Mouse (Mus musculus) thymus, adult 2 months (tissue): ENCODE data around the gene Odf3l1. TPM values are rescaled to one million over a fixed set of nuclear protein-coding genes. Genes with fewer than 3 reads are reported as not detected.

Experiments
- DNase-seq: peaks from one replicate; pipeline ENCODE4 v3.0.0; 2021
- H3K27ac ChIP-seq: fragments of 200-500 bp; 2 replicates; pipeline ENCODE4 v1.5.1; 2012; ENCODE audit warnings: low read length, control low read depth; ENCODE audit not compliant: control insufficient read depth, insufficient read depth
- H3K27me3 ChIP-seq: fragments of 200-500 bp; 2 replicates; pipeline ENCODE4 v1.6.1; 2012; ENCODE audit warnings: mild to moderate bottlenecking, low read length, moderate library complexity, mixed read lengths; ENCODE audit not compliant: control insufficient read depth, insufficient read depth
- H3K36me3 ChIP-seq: fragments of 200-500 bp; 2 replicates; pipeline ENCODE4 v1.6.1; 2012; ENCODE audit warnings: mild to moderate bottlenecking, low read length, moderate library complexity; ENCODE audit not compliant: control insufficient read depth, insufficient read depth
- H3K4me1 ChIP-seq: fragments of 200-500 bp; replicated peaks from 2 replicates; pipeline ENCODE4 v1.6.1; 2012; ENCODE audit warnings: low read length; ENCODE audit not compliant: control insufficient read depth, insufficient read depth
- H3K4me3 ChIP-seq: fragments of 200-500 bp; 2 replicates; pipeline ENCODE4 v1.5.1; 2012; ENCODE audit warnings: mild to moderate bottlenecking, low read length, control low read depth, moderate library complexity; ENCODE audit not compliant: control insufficient read depth, insufficient read depth
- CTCF ChIP-seq: fragments of 200-500 bp; IDR thresholded peaks from 2 replicates; pipeline ENCODE4 v1.5.1; 2012; ENCODE audit warnings: mild to moderate bottlenecking, control low read depth, low read length, moderate library complexity, borderline replicate concordance; ENCODE audit not compliant: control insufficient read depth, poor library complexity, insufficient read depth; ENCODE audit errors: extremely low read depth
- POLR2A ChIP-seq: fragments of 200-500 bp; IDR thresholded peaks from 2 replicates; pipeline ENCODE4 v1.6.1; 2012; ENCODE audit warnings: mild to moderate bottlenecking, low read length, control low read depth, moderate library complexity; ENCODE audit not compliant: control insufficient read depth, poor library complexity, insufficient read depth; ENCODE audit errors: extremely low read depth
- WGBS: fragments of 180-500 bp; shearing (Covaris S2); methylation state at CpG from one replicate; pipeline ENCODE4 v1.1.7; 2018; 5-methylcytosine and 5-hydroxymethylcytosine counted together
- polyA plus RNA-seq: library from polyadenylated mRNA; depleted of rRNA; stranded (reverse); fragments of >200 nt; gene quantifications from 2 replicates; pipeline ENCODE4 v1.2.3, GENCODE M21; 2012

Gene Odf3l1
- polyA plus RNA-seq, 1 experiment: 2.2 TPM

DNA sequence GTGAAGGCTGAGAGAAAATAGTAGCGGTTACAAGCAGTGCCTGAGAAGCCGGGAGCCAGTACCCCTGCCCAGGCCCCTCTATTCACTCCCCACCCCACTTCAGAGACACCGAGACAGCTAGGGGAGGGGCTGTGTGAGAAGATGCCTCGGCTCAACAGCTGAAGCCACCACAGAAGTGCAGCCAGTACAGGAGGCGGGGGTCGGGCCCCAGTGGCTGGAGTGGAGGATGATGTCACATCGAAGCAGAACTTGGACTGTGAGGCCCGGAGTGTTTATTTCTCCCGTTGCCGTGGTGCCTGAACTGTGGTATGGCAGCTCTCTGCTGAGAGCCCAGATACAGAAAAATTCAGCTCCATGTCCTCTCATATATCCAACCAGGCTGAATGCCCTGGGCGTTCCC, 12.7 kb downstream of the Odf3l1 start:
- TF ChIP-seq CTCF (no peak), POLR2A (no peak)
- DNase-seq: no peak
- Histone ChIP-seq H3K36me3 (no peaks in the 10 kb centered on the region), H3K4me3 (no peak overlapping the region), H3K4me1 (no peaks in the 10 kb centered on the region), H3K27ac (no peak overlapping the region), H3K27me3 (no peaks in the 10 kb centered on the region)
- 40% methylated on average over 11 of the region's 11 CpGs for WGBS

DNA sequence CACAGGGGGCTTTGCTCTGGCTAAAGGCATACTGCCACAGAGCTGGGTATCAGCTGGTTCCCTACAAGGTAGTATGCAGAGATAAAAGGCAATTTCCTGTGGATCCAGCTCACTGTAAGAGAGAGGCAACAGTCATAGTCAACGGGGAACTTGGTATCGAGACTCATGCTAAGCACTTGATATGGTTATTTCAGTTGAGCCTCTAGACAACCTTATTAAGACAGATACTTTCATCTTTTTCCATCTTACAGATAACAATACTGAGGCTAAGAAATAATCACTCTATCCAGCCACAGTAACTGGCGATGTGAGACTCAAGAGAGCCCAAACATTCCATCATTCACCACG, 13.6 kb downstream of the Odf3l1 start:
- no peaks in the 10 kb centered on the region for H3K27me3 ChIP-seq

GRCm38 (mm10) chr9:56850128-56850904, 14.2 kb downstream of the Odf3l1 start:
- 82% methylated on average over 14 of the region's 14 CpGs for WGBS
- Histone ChIP-seq H3K27me3 (no peaks in the 10 kb centered on the region), H3K4me3 (no peak overlapping the region), H3K27ac (no peak overlapping the region), H3K4me1 (no peaks in the 10 kb centered on the region), H3K36me3 (no peaks in the 10 kb centered on the region)
- TF ChIP-seq POLR2A: no peak
- no peak for DNase-seq

More for the DNA sequence above, 13.6 kb downstream of the Odf3l1 start:
- 84% methylated on average over 4 of the region's 4 CpGs for WGBS
- H3K27ac ChIP-seq: no peak overlapping the region
- no peaks in the 10 kb centered on the region for H3K36me3 ChIP-seq
- TF ChIP-seq POLR2A (no peak), CTCF (no peak)
- H3K4me1 ChIP-seq: no peaks in the 10 kb centered on the region
- no peak overlapping the region for H3K4me3 ChIP-seq
- no peak for DNase-seq

- Histone ChIP-seq H3K36me3 (no peaks in the 10 kb centered on the region), H3K27me3 (no peaks in the 10 kb centered on the region), H3K4me1 (no peaks in the 10 kb centered on the region), H3K4me3 (no peak overlapping the region), H3K27ac (no peak overlapping the region)
- peak; percentile 61 for DNase-seq
- 12% methylated on average over 3 of the region's 3 CpGs for WGBS
- TF ChIP-seq POLR2A (no peak), CTCF (peak; percentile 83)
These were observed 17.0 kb downstream of the Odf3l1 start for GRCm38 (mm10) chr9:56847523-56847922.

- TF ChIP-seq CTCF (no peak), POLR2A (no peak)
- WGBS: 74% methylated on average over 8 of the region's 8 CpGs
- Histone ChIP-seq H3K27ac (no peak overlapping the region), H3K36me3 (no peaks in the 10 kb centered on the region), H3K27me3 (no peaks in the 10 kb centered on the region), H3K4me1 (no peaks in the 10 kb centered on the region), H3K4me3 (no peak overlapping the region)
- DNase-seq: no peak
These were observed 19.8 kb downstream of the Odf3l1 start for GRCm38 (mm10) chr9:56844644-56845043.

DNA sequence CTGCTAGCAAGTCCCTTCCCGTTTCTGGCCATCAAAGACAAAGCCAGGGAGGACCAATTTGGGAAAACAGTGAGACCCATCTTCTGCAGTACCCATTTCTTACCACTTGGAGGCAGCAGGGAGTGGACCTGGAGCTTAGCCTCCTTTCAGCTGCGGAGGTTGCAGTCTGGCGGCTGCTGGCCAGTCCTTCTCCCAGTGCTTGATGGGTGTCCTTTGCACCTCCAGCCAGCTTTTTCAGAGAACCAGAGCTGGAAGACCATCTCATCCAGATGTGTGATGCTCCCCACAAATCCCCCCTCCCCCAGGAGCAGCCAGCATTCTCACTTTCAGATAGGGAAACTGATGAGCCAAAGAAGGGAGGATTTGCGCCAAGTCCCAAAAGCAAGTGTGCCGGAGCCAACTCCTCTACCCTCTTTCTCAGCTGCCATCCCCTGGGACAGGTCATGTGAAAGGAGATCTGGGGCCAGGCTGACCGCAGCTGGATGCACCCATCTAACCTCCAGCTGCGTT, 20.7 kb downstream of the Odf3l1 start:
- Histone ChIP-seq H3K27me3 (no peaks in the 10 kb centered on the region), H3K4me1 (no peaks in the 10 kb centered on the region), H3K36me3 (no peaks in the 10 kb centered on the region), H3K27ac (no peak overlapping the region), H3K4me3 (no peak overlapping the region)
- TF ChIP-seq POLR2A (no peak), CTCF (peak; percentile 29; the same call in 1 of the 2 replicates)
- WGBS: 44% methylated on average over 7 of the region's 7 CpGs
- DNase-seq: peak; percentile 42

- no peak for DNase-seq
- H3K4me1 ChIP-seq: no peaks in the 10 kb centered on the region
- no peaks in the 10 kb centered on the region for H3K36me3 ChIP-seq
- no peaks in the 10 kb centered on the region for H3K27me3 ChIP-seq
- H3K4me3 ChIP-seq: no peak overlapping the region
- WGBS: 45% methylated on average over 3 of the region's 3 CpGs
- H3K27ac ChIP-seq: no peak overlapping the region
- no peak for TF ChIP-seq CTCF
- no peak for TF ChIP-seq POLR2A
These were observed 22.2 kb downstream of the Odf3l1 start for GRCm38 (mm10) chr9:56842303-56842719.
